Mouse (Mus musculus) right cerebral cortex, postnatal 10 days (tissue): ENCODE measurements around the gene Adam11.

Experiments used
- DNase-seq, 2 experiments: peaks; one replicate each; pipeline ENCODE4 v3.0.0; 2021; ENCODE audit warnings: low spot score in 2 of 2

The Adam11 gene

DNA sequence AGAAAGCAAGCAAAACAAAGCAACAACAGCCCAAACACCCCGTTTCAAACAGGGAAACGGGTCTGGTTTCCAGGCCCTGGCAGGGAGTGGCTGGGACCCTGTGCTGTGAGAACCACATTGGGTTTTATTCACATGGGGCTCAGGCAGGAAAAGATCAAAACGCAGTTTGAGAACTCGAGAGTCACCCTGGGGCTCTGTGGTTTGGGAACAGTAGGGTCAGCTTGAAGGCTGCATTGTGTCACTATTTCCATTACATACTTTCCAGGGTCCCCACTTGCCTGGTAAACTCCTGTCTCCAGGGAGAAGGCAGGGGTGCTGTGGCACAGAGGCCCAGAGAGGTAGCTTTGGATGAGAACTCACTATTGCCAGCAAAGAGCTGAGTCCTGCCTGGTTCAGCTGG, 65.9 kb downstream of the Adam11 start:
- DNase-seq: no peak
